Mouse (Mus musculus) kidney, postnatal 10 days (tissue): ENCODE measurements around the gene Smg1.

Experiments
- DNase-seq: peaks from one replicate; pipeline ENCODE4 v3.0.0; 2021; ENCODE audit warnings: mixed read lengths

Smg1 gene

DNA sequence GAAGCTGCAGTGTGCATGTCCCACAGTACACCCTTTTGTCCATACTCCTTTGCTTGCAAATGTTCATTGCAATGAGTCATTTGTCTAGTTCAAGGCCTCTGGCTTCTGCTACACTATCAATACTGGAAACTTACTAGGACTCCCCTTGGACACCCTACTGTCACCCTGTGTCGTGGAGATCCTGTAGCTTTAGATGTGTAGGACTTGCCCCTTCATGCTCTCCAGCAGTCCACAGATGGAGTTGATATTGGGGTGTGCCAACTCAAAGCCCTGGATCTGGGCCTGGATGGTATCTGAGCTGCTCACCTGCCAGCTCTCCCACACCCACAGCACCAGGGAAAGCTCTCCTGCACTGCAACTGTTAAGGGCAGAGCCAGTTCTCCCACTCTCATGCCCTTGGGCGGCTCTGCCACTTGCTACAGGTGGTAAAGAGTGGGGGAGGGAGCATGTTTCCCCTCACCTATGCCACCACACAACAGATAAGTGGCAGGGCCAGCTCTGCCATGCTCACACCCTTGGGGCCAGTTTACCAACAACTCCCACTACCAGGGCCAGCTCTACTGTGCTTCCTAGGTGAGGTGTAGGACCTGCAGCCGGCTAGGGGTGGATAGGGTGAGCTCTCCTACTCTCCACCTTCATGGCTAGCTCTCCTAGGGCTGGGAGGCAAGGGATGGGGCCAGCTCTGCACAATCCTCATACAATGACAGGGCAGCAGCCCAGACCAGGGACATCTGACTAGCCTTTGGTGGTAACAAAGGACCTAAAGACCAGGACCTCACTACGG, 140.6 kb downstream of the Smg1 start:
- peak; percentile 25 for DNase-seq

DNA sequence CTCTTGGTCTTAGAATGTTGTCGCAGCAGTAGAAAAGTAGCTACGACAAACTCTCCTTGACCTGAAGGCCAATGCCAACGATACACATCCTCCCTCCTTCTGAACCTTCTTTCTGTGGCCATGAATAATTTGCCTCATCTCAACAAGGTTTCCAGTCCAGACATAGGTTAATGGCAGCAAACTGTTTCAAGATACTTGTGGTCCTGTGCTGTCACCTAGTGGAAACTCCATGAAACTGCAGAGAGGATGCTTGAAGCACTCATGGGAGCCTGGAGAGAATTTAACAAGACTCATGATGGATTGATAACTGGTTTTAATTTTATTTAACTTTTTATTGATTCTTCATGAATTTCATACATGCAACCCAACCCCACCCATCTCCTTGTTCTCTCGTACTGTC, 141.2 kb downstream of the Smg1 start:
- DNase-seq, result peak; percentile 55

DNA sequence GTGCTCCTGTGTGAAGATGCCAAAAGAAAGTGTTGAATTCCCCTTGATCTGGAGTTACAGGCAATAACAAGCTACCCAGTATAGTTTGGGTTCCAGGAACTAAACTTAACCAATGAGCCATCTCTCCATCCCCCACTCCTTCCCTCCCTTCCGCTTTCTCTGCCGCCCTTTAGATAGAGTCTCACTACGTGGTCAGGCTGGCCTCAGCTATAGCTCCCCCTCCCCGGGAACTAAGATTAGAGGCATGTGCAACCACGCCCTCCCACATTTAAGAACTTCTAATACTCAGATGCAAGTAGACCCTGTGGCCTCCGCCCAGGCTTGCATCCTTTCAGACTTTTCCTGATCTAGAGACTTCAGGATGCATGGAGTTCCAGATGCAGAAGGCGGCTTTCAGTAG, 145.9 kb downstream of the Smg1 start:
- no peak for DNase-seq
